Mouse (Mus musculus) heart, embryonic 15.5 days (tissue): Measurements from ENCODE around the gene Golga4. TPM values are rescaled to one million over a fixed set of nuclear protein-coding genes. Genes with fewer than 3 reads are reported as not detected.

ENCODE experiments used
- ATAC-seq: fragments of 200-750 bp; cut with Nextera tagmentation; replicated peaks from 2 replicates; pipeline ENCODE4 v1.8.0; 2017; ENCODE audit warnings: low read depth, moderate TSS enrichment; ENCODE audit not compliant: insufficient number of reproducible peaks, insufficient read depth, low FRiP score
- H3K27ac ChIP-seq: fragments of 300-500 bp; sonication (generic); 2 replicates; pipeline ENCODE4 v1.5.1; 2015; ENCODE audit warnings: mild to moderate bottlenecking, inconsistent platforms
- H3K27me3 ChIP-seq: fragments of 300-500 bp; sonication (generic); 2 replicates; pipeline ENCODE4 v1.6.1; 2015; ENCODE audit warnings: inconsistent platforms
- H3K36me3 ChIP-seq: fragments of 300-500 bp; sonication (generic); 2 replicates; pipeline ENCODE4 v1.6.1; 2015; ENCODE audit warnings: mild to moderate bottlenecking, inconsistent platforms
- H3K4me1 ChIP-seq: fragments of 300-500 bp; sonication (generic); replicated peaks from 2 replicates; pipeline ENCODE4 v1.6.1; 2015; ENCODE audit warnings: inconsistent platforms
- H3K4me2 ChIP-seq: fragments of 300-500 bp; sonication (generic); 2 replicates; pipeline ENCODE4 v1.6.1; 2015; ENCODE audit warnings: inconsistent platforms, mild to moderate bottlenecking, moderate library complexity
- H3K4me3 ChIP-seq: fragments of 300-500 bp; sonication (generic); 2 replicates; pipeline ENCODE4 v1.5.1; 2015; ENCODE audit warnings: mild to moderate bottlenecking, inconsistent platforms
- H3K9ac ChIP-seq: fragments of 300-500 bp; sonication (generic); 2 replicates; pipeline ENCODE4 v1.6.1; 2015; ENCODE audit warnings: mild to moderate bottlenecking, inconsistent platforms
- H3K9me3 ChIP-seq: fragments of 300-500 bp; sonication (generic); replicated peaks from 2 replicates; pipeline ENCODE4 v1.6.1; 2016; ENCODE audit warnings: inconsistent platforms
- WGBS: fragments of 180-500 bp; shearing (Covaris S2); methylation state at CpG from one replicate; pipeline ENCODE4 v1.1.7; 2015; ENCODE audit warnings: mixed read lengths; 5-methylcytosine and 5-hydroxymethylcytosine counted together
- polyA plus RNA-seq: library from polyadenylated mRNA; unstranded; fragments of >200 nt; fragmentation: Nextera tagmentation; extraction: Ambion mirVana; gene quantifications from 2 replicates; pipeline ENCODE4 v1.2.1, GENCODE M21; 2015

Gene Golga4
- polyA plus RNA-seq, 1 experiment from 2014 or later, result 46.1 TPM

- Histone ChIP-seq H3K4me1 (peaks cover 14% of the 10 kb centered on the region), H3K4me2 (no peak overlapping the region), H3K9me3 (no peaks in the 10 kb centered on the region), H3K27me3 (no peaks in the 10 kb centered on the region), H3K9ac (no peak overlapping the region), H3K36me3 (peaks cover 10% of the 10 kb centered on the region), H3K27ac (no peak overlapping the region), H3K4me3 (no peak overlapping the region)
- WGBS, result 50% methylated on average over 6 of the region's 6 CpGs
- ATAC-seq, result no peak
Observed at GRCm38 (mm10) chr9:118629763-118630379, 123.8 kb downstream of the Golga4 start.

Other genes with a start within 250 kb of the Golga4 start
- gene Eomes, start 28.1 kb upstream of the Golga4 start, polyA plus RNA-seq, result 0.08 and 0.18 TPM in 2 replicates
- gene Itga9, start 100.4 kb downstream of the Golga4 start, polyA plus RNA-seq, result 12.0 and 13.5 TPM in 2 replicates